Mouse (Mus musculus) neural tube, embryonic 13.5 days (tissue): ENCODE results near the gene 4833439L19Rik. TPM values are rescaled to one million over a fixed set of nuclear protein-coding genes. Genes with fewer than 3 reads are reported as not detected.
"Not testable (repeated sequence)": the region's sequence is repeated elsewhere in the genome, so short reads cannot be mapped to it uniquely, and the experiment has no call there.

Experiments used
- ATAC-seq: fragments of 200-750 bp; cut with Nextera tagmentation; 2 replicates; pipeline ENCODE4 v1.8.0; 2017; ENCODE audit warnings: low read depth, mild to moderate bottlenecking, moderate TSS enrichment, moderate library complexity
- H3K27ac ChIP-seq: fragments of 300-500 bp; sonication (generic); replicated peaks from 2 replicates; pipeline ENCODE4 v1.5.1; 2015; ENCODE audit warnings: moderate library complexity, mild to moderate bottlenecking, inconsistent platforms
- H3K27me3 ChIP-seq: fragments of 300-500 bp; sonication (generic); 2 replicates; pipeline ENCODE4 v1.6.1; 2015; ENCODE audit warnings: mild to moderate bottlenecking, inconsistent platforms
- H3K36me3 ChIP-seq: fragments of 300-500 bp; sonication (generic); 2 replicates; pipeline ENCODE4 v1.6.1; 2015; ENCODE audit warnings: mild to moderate bottlenecking, inconsistent platforms
- H3K4me1 ChIP-seq: fragments of 300-500 bp; sonication (generic); replicated peaks from 2 replicates; pipeline ENCODE4 v1.6.1; 2015; ENCODE audit warnings: inconsistent platforms
- H3K4me2 ChIP-seq: fragments of 300-500 bp; sonication (generic); 2 replicates; pipeline ENCODE4 v1.6.1; 2015; ENCODE audit warnings: inconsistent platforms, mild to moderate bottlenecking, moderate library complexity
- H3K4me3 ChIP-seq: fragments of 300-500 bp; sonication (generic); 2 replicates; pipeline ENCODE4 v1.5.1; 2015; ENCODE audit warnings: mild to moderate bottlenecking, inconsistent platforms
- H3K9ac ChIP-seq: fragments of 300-500 bp; sonication (generic); 2 replicates; pipeline ENCODE4 v1.6.1; 2015; ENCODE audit warnings: moderate library complexity, mild to moderate bottlenecking, inconsistent platforms
- H3K9me3 ChIP-seq: fragments of 300-500 bp; sonication (generic); 2 replicates; pipeline ENCODE4 v1.6.1; 2016; ENCODE audit warnings: inconsistent platforms
- WGBS: fragments of 180-500 bp; shearing (Covaris S2); methylation state at CpG from one replicate; pipeline ENCODE4 v1.1.7; 2015; 5-methylcytosine and 5-hydroxymethylcytosine counted together
- polyA plus RNA-seq: library from polyadenylated mRNA; unstranded; fragments of >200 nt; fragmentation: Nextera tagmentation; extraction: Ambion mirVana; gene quantifications from 2 replicates; pipeline ENCODE4 v1.2.1, GENCODE M21; 2015

The 4833439L19Rik gene
- 246 and 252 TPM in 2 replicates for polyA plus RNA-seq

DNA sequence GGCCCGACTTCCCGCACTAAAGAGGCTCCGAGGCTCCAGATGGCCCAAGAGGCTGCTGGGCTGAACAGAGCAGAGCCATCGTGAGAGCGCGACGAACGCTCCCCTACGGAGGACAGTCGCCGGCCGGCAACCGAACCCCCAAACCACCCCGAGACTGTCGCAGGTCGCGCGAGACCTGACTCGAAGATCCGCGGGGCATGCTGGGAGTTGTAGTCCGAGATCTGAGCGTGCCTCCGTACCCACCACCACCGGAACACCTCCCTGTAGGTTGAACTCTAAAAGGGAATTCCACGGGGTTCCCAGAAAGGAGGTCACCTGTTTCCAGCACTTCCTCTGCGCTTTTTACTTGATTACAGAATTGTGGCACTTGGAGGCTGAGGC is at the start of gene 4833439L19Rik:
Gene 4833439L19Rik (minus strand): TSS at position 235 of the 381 bp plus-strand sequence.
- under 1% methylated on average over 27 of the region's 27 CpGs for WGBS
- ATAC-seq = peak; percentile 97

DNA sequence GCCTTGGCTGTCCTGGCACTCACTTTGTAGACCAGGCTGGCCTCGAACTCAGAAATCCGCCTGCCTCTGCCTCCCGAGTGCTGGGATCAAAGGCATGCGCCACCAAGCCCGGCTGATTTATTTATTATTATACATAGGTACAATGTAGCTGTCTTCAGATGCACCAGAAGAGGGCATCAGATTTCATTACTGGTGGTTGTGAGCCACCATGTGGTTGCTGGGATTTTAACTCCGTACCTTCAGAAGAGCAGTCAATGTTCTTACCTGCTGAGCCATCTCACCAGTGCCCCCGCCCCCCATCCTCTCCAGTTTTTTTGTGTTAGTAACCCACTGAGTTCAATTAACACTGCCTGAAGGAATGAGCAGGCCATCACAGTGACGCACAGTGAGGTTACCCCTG is 47.9 kb upstream of the 4833439L19Rik start:
- not testable (repeated sequence) for H3K27me3 ChIP-seq, ATAC-seq

More for the DNA sequence above, at the start of gene 4833439L19Rik:
- H3K9me3 ChIP-seq = no peaks in the 10 kb centered on the region
- peaks cover 31% of the 10 kb centered on the region for H3K36me3 ChIP-seq
- peak within 1 kb of the TSS; percentile 78 for H3K4me2 ChIP-seq
- peaks cover 17% of the 10 kb centered on the region for H3K4me1 ChIP-seq
- peak within 1 kb of the TSS; percentile 98 for H3K9ac ChIP-seq
- no peaks in the 10 kb centered on the region for H3K27me3 ChIP-seq
- peak within 1 kb of the TSS; percentile 90 for H3K27ac ChIP-seq
- peak within 1 kb of the TSS; percentile 88 for H3K4me3 ChIP-seq

DNA sequence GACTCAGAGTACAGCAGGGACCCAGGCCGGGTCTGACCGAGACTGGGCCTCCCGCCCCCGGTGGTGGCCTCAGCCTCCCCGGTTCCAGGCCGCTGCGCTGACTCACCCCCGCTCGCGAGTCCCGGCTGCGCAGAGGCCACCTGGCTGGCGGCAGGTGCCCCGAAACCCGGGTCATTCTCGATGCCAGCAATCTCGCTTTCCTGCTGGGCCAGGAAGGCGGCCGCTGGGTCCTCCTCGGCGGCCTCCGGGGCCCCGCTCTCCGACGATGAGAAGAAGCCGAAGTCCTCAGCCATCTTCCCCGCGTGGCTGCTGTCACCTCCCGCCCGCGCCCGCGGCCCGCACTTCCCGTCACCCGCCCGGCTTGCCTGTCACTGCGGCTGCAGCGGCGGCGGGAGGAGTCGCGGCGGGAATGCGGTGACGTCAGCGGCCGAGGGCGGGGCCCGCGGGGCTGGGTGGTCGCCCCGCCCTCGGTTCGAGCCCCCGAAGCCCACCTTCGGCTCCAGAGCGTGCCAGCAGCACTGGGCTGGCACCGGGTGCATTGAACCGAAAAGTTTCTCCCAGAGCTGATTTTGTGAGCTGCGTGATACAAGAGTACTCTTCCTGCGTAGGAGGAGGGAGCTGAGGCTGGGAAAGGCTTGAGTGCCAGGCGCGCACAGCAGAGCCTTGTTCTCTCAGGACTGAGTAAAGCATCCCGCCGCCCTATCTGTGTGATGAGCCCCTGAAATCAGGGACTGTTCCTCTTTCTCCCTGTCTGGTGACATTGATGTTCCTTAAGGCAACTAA is 45.9 kb upstream of the 4833439L19Rik start, which contains the start of gene Cltb:
Gene Cltb (minus strand): TSS at position 373 of the 783 bp plus-strand sequence.
- Histone ChIP-seq H3K27me3 (no peaks in the 10 kb centered on the region), H3K36me3 (0 out of 2 replicates have a peak, but pooled peaks cover 4% of the 10 kb centered on the region), H3K9ac (peak within 1 kb of the TSS; percentile 83), H3K4me3 (peak within 1 kb of the TSS; percentile 62), H3K9me3 (no peaks in the 10 kb centered on the region), H3K4me2 (peak within 1 kb of the TSS; percentile 67), H3K4me1 (peaks cover 38% of the 10 kb centered on the region), H3K27ac (peak within 1 kb of the TSS; percentile 74)
- under 1% methylated on average over 65 of the region's 66 CpGs for WGBS
- peak; percentile 77 for ATAC-seq

More for the DNA sequence above, 47.9 kb upstream of the 4833439L19Rik start:
- not testable (repeated sequence) for H3K9me3 ChIP-seq, H3K36me3 ChIP-seq, H3K4me2 ChIP-seq, H3K27ac ChIP-seq, H3K4me3 ChIP-seq, H3K9ac ChIP-seq
- 86% methylated on average over 8 of the region's 8 CpGs for WGBS
- H3K4me1 ChIP-seq = peaks cover 35% of the 10 kb centered on the region

DNA sequence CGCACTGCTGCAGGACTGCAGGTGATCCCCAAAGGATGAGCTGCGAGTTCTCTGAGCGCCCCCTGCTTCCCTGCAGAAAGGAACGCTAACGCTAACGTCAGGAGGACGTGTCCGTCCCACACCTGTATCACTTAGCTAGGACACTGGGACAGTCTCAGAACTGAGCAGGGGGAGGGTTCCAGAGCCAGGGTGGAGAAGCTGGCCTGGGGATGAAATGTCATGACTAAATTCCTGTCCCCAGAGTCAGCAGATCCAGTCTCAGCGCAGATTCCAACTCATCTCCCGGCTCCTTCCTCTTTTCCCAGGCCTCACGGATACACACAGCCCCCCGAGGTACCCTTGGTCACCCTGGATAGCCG is 45.4 kb upstream of the 4833439L19Rik start:
- no peaks in the 10 kb centered on the region for H3K9me3 ChIP-seq
- H3K9ac ChIP-seq = peak overlapping the region; percentile 83
- peak overlapping the region; percentile 67 for H3K4me2 ChIP-seq
- H3K27me3 ChIP-seq = no peaks in the 10 kb centered on the region
- H3K36me3 ChIP-seq = peaks cover 9% of the 10 kb centered on the region
- H3K4me3 ChIP-seq = peak overlapping the region; percentile 62
- 10% methylated on average over 13 of the region's 13 CpGs for WGBS
- ATAC-seq = peak; percentile 42
- H3K27ac ChIP-seq = peak overlapping the region; percentile 74
- peaks cover 38% of the 10 kb centered on the region for H3K4me1 ChIP-seq

- ATAC-seq = no peak
- H3K27me3 ChIP-seq = no peaks in the 10 kb centered on the region
- peak overlapping the region; percentile 62 for H3K9ac ChIP-seq
- H3K36me3 ChIP-seq = peaks cover 17% of the 10 kb centered on the region
- peaks cover 38% of the 10 kb centered on the region for H3K4me1 ChIP-seq
- WGBS = 17% methylated on average over 1 of the region's 1 CpGs
- peak overlapping the region; percentile 67 for H3K4me2 ChIP-seq
- H3K4me3 ChIP-seq = peak overlapping the region; percentile 22
- H3K9me3 ChIP-seq = no peaks in the 10 kb centered on the region
- peak overlapping the region; percentile 35; the same call in 1 of the 2 replicates for H3K27ac ChIP-seq
Observed at GRCm38 (mm10) chr13:54609301-54609700, 44.1 kb upstream of the 4833439L19Rik start.

GRCm38 (mm10) chr13:54608666-54609065 is 43.4 kb upstream of the 4833439L19Rik start:
- Histone ChIP-seq H3K36me3 (peaks cover 20% of the 10 kb centered on the region), H3K27ac (peak overlapping the region; percentile 35), H3K4me2 (peak overlapping the region; percentile 67), H3K4me3 (peak overlapping the region; percentile 22), H3K27me3 (no peaks in the 10 kb centered on the region), H3K4me1 (peaks cover 38% of the 10 kb centered on the region), H3K9ac (peak overlapping the region; percentile 62), H3K9me3 (no peaks in the 10 kb centered on the region)
- WGBS = 5% methylated on average over 8 of the region's 8 CpGs
- ATAC-seq = no peak

GRCm38 (mm10) chr13:54608002-54608401 is 42.8 kb upstream of the 4833439L19Rik start:
- Histone ChIP-seq H3K4me1 (peaks cover 43% of the 10 kb centered on the region), H3K27ac (no peak overlapping the region), H3K9ac (peak overlapping the region; percentile 62; the same call in 1 of the 2 replicates), H3K36me3 (peaks cover 20% of the 10 kb centered on the region), H3K27me3 (no peaks in the 10 kb centered on the region), H3K4me2 (peak overlapping the region; percentile 67; the same call in 1 of the 2 replicates), H3K9me3 (no peaks in the 10 kb centered on the region), H3K4me3 (no peak overlapping the region)
- 75% methylated on average over 3 of the region's 3 CpGs for WGBS
- no peak for ATAC-seq

DNA sequence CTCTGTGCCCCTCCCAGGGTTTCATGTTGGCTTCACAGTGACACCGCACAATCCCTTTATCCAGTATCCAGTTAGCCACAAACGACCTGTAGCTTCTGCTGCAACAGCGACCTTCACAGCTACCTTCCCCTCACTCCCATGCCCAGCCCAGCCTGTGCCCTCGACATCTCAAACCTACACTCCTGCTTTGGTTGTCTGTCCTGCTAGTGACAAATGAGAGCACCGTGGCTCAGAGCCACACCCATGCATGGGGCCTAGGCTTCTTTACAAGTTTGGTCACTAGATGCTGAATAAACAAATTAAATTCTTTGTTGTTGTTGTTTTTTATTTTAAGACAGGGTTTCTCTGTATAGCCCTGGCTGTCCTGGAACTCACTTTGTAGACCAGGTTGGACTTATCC is 42.0 kb upstream of the 4833439L19Rik start:
- WGBS = 71% methylated on average over 5 of the region's 5 CpGs
- no peaks in the 10 kb centered on the region for H3K9me3 ChIP-seq
- H3K4me3 ChIP-seq = no peak overlapping the region
- no peak overlapping the region for H3K4me2 ChIP-seq
- H3K4me1 ChIP-seq = peaks cover 43% of the 10 kb centered on the region
- no peak for ATAC-seq
- H3K27me3 ChIP-seq = no peaks in the 10 kb centered on the region
- no peak overlapping the region for H3K9ac ChIP-seq
- H3K36me3 ChIP-seq = peaks cover 20% of the 10 kb centered on the region
- H3K27ac ChIP-seq = no peak overlapping the region

DNA sequence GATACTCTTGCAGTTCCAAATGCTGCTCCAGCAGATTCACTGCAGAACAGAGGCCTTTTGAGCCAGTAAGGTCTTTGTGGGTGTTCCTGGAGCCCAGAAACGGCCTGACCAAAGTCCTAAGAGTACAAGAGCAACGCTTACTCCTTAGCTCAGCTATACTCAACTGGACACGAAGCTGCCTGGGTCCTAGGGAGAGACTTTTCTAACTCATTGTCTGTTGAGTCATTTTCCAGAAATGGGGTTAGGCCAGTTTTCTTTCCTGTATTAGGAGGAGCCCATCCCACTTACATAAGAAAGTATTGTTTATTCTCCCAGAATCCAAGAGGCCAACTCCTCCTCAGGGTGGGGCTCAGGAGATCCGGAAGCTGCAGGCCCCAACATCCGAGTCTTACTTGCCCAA is 40.2 kb upstream of the 4833439L19Rik start:
- no peak for ATAC-seq
- Histone ChIP-seq H3K4me1 (peaks cover 31% of the 10 kb centered on the region), H3K4me2 (no peak overlapping the region), H3K4me3 (no peak overlapping the region), H3K9me3 (no peaks in the 10 kb centered on the region), H3K27me3 (no peaks in the 10 kb centered on the region), H3K27ac (no peak overlapping the region), H3K36me3 (peaks cover 23% of the 10 kb centered on the region), H3K9ac (no peak overlapping the region)
- WGBS = 84% methylated on average over 5 of the region's 5 CpGs

- H3K9me3 ChIP-seq = no peaks in the 10 kb centered on the region
- ATAC-seq = no peak
- H3K4me1 ChIP-seq = peaks cover 19% of the 10 kb centered on the region
- H3K9ac ChIP-seq = 0 out of 2 replicates have a peak overlapping the region, but pooled peaks have one; percentile 13
- H3K4me3 ChIP-seq = no peak overlapping the region
- WGBS = 66% methylated on average over 4 of the region's 4 CpGs
- H3K27me3 ChIP-seq = no peaks in the 10 kb centered on the region
- no peak overlapping the region for H3K27ac ChIP-seq
- peaks cover 33% of the 10 kb centered on the region for H3K36me3 ChIP-seq
- H3K4me2 ChIP-seq = no peak overlapping the region
Observed at GRCm38 (mm10) chr13:54604221-54604620, 39.0 kb upstream of the 4833439L19Rik start.

DNA sequence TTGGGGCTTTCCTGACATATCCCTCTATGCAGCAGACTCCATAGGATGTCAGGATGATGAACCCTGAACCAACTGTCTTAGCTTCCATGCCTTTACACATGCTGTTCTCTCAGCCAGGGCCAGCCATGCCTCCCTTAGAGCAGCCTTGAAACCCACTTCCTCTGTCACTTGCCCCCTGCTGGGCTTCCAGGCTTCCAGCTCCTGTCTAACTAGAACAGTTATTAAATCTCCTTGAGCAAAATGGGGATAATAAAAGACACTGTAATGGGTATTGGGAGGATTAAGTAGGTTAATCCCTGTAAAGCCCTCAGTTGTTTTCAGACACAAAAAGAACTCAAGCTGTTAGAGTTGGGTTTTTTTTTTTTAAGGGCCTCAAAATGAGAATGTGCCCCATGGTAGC is 38.3 kb upstream of the 4833439L19Rik start:
- Histone ChIP-seq H3K9me3 (no peaks in the 10 kb centered on the region), H3K9ac (no peak overlapping the region), H3K4me2 (no peak overlapping the region), H3K4me1 (peaks cover 11% of the 10 kb centered on the region), H3K27me3 (no peaks in the 10 kb centered on the region), H3K36me3 (peaks cover 40% of the 10 kb centered on the region), H3K4me3 (no peak overlapping the region), H3K27ac (no peak overlapping the region)
- no peak for ATAC-seq

- WGBS = 23% methylated on average over 3 of the region's 3 CpGs
- no peak overlapping the region for H3K4me3 ChIP-seq
- no peaks in the 10 kb centered on the region for H3K27me3 ChIP-seq
- H3K27ac ChIP-seq = no peak overlapping the region
- H3K9me3 ChIP-seq = no peaks in the 10 kb centered on the region
- no peak for ATAC-seq
- H3K9ac ChIP-seq = no peak overlapping the region
- H3K36me3 ChIP-seq = peaks cover 49% of the 10 kb centered on the region
- no peak overlapping the region for H3K4me2 ChIP-seq
- 0 out of 2 replicates have a peak, but pooled peaks cover 6% of the 10 kb centered on the region for H3K4me1 ChIP-seq
Observed at GRCm38 (mm10) chr13:54602639-54603111, 37.4 kb upstream of the 4833439L19Rik start.
